Mouse (Mus musculus): ENCODE measurements around the gene Pla2g5.

GRCm38 (mm10) chr4:138866413-138866812 is 3.1 kb upstream of the Pla2g5 start:
- TF ChIP-seq CTCF (IDR thresholded peaks at IDR 0.05) (peak; percentile 96), EP300 (IDR thresholded peaks at IDR 0.05) (no peak)

Measured in lung, postnatal 0 days (tissue).